Mouse (Mus musculus) brain, embryonic 14.5 days (tissue): ENCODE data around the gene Fkbpl.

ENCODE experiments used
- CTCF ChIP-seq: fragments of 200-500 bp; IDR thresholded peaks from 2 replicates; pipeline ENCODE4 v1.5.1; 2012; ENCODE audit warnings: inconsistent platforms, mild to moderate bottlenecking, moderate library complexity, borderline replicate concordance; ENCODE audit not compliant: insufficient read depth, insufficient read length; ENCODE audit errors: extremely low read depth
- POLR2A ChIP-seq: fragments of 200-500 bp; IDR thresholded peaks from 2 replicates; pipeline ENCODE4 v1.6.1; 2012; ENCODE audit warnings: mild to moderate bottlenecking, inconsistent platforms, borderline replicate concordance; ENCODE audit not compliant: poor library complexity, insufficient read depth, insufficient read length, severe bottlenecking; ENCODE audit errors: extremely low read depth

- TF ChIP-seq CTCF (no peak), POLR2A (no peak)
Observed at GRCm38 (mm10) chr17:34659897-34660214, 15.3 kb downstream of the Fkbpl start.
